Mouse (Mus musculus) hindbrain, embryonic 14.5 days (tissue): ENCODE measurements around the gene Hnrnpul1. TPM values are rescaled to one million over a fixed set of nuclear protein-coding genes. Genes with fewer than 3 reads are reported as not detected.

Source experiments
- ATAC-seq: fragments of 200-750 bp; cut with Nextera tagmentation; 2 replicates; pipeline ENCODE4 v1.8.0; 2017; ENCODE audit warnings: moderate number of reproducible peaks, mild to moderate bottlenecking, moderate TSS enrichment, moderate library complexity; ENCODE audit not compliant: low FRiP score
- DNase-seq: peaks from one replicate; pipeline ENCODE4 v3.0.0-alpha.2; 2015; ENCODE audit warnings: low spot score
- H3K27ac ChIP-seq: fragments of 300-500 bp; sonication (generic); 2 replicates; pipeline ENCODE4 v1.5.1; 2014; ENCODE audit warnings: mild to moderate bottlenecking, moderate library complexity
- H3K27me3 ChIP-seq: fragments of 300-500 bp; sonication (generic); 2 replicates; pipeline ENCODE4 v1.6.1; 2014; ENCODE audit warnings: mild to moderate bottlenecking, low read length, mixed read lengths; ENCODE audit not compliant: control insufficient read depth, insufficient read depth
- H3K36me3 ChIP-seq: fragments of 300-500 bp; sonication (generic); replicated peaks from 2 replicates; pipeline ENCODE4 v1.6.1; 2014; ENCODE audit not compliant: control insufficient read depth, insufficient read depth
- H3K4me1 ChIP-seq: fragments of 300-500 bp; sonication (generic); replicated peaks from 2 replicates; pipeline ENCODE4 v1.6.1; 2014; ENCODE audit warnings: antibody characterized with exemption, low read length, mixed read lengths; ENCODE audit not compliant: control insufficient read depth, insufficient read depth
- H3K4me2 ChIP-seq: fragments of 300-500 bp; sonication (generic); replicated peaks from 2 replicates; pipeline ENCODE4 v1.6.1; 2014; ENCODE audit warnings: mild to moderate bottlenecking, moderate library complexity
- H3K4me3 ChIP-seq: fragments of 300-500 bp; sonication (generic); replicated peaks from 2 replicates; pipeline ENCODE4 v1.5.1; 2014; ENCODE audit warnings: mild to moderate bottlenecking, low read length
- H3K9ac ChIP-seq: fragments of 300-500 bp; sonication (generic); 2 replicates; pipeline ENCODE4 v1.6.1; 2014
- H3K9me3 ChIP-seq: fragments of 300-500 bp; sonication (generic); 2 replicates; pipeline ENCODE4 v1.6.1; 2016; ENCODE audit warnings: low read length; ENCODE audit not compliant: control insufficient read depth
- WGBS: fragments of 180-500 bp; shearing (Covaris S2); extraction: QIAGEN DNeasy Blood & Tissue Kit; methylation state at CpG from one replicate; pipeline ENCODE4 v1.1.7; 2014; 5-methylcytosine and 5-hydroxymethylcytosine counted together
- polyA plus RNA-seq: library from polyadenylated mRNA; unstranded; fragments of >200 nt; fragmentation: Nextera tagmentation; extraction: Ambion mirVana; gene quantifications from 2 replicates; pipeline ENCODE4 v1.2.1, GENCODE M21; 2014

The Hnrnpul1 gene
- polyA plus RNA-seq, 1 experiment from 2014 or later = 54.7 TPM

GRCm38 (mm10) chr7:25672442-25672841, 82.1 kb downstream of the Hnrnpul1 start:
- DNase-seq (no peak), ATAC-seq (no peak)

GRCm38 (mm10) chr7:25671686-25672085, 82.9 kb downstream of the Hnrnpul1 start:
- 81% methylated on average over 2 of the region's 2 CpGs for WGBS
- H3K9me3 ChIP-seq = no peaks in the 10 kb centered on the region
- peaks cover 29% of the 10 kb centered on the region for H3K27me3 ChIP-seq
- DNase-seq (no peak), ATAC-seq (no peak)
- H3K4me2 ChIP-seq = no peak overlapping the region
- no peak overlapping the region for H3K4me3 ChIP-seq
- H3K27ac ChIP-seq = no peak overlapping the region
- H3K9ac ChIP-seq = no peak overlapping the region
- H3K36me3 ChIP-seq = peaks cover 25% of the 10 kb centered on the region
- H3K4me1 ChIP-seq = peaks cover 6% of the 10 kb centered on the region; the same call in 1 of the 2 replicates

More at GRCm38 (mm10) chr7:25672442-25672841, 82.1 kb downstream of the Hnrnpul1 start:
- H3K27ac ChIP-seq = no peak overlapping the region
- H3K27me3 ChIP-seq = peaks cover 29% of the 10 kb centered on the region
- 52% methylated on average over 4 of the region's 4 CpGs for WGBS
- H3K4me3 ChIP-seq = no peak overlapping the region
- H3K9me3 ChIP-seq = no peaks in the 10 kb centered on the region
- H3K4me1 ChIP-seq = peaks cover 6% of the 10 kb centered on the region; the same call in 1 of the 2 replicates
- H3K9ac ChIP-seq = no peak overlapping the region
- peaks cover 21% of the 10 kb centered on the region for H3K36me3 ChIP-seq
- no peak overlapping the region for H3K4me2 ChIP-seq

Other genes with a start within 250 kb of the Hnrnpul1 start
- 0.21 TPM in 1 of 2 replicates, not detected in the other for gene Ceacam2, start 214.9 kb downstream of the Hnrnpul1 start, polyA plus RNA-seq
- not detected in 2 replicates for gene Erich4, start 138.9 kb downstream of the Hnrnpul1 start, polyA plus RNA-seq
- 43.3 and 43.8 TPM in 2 replicates for gene Dmac2, start 135.3 kb downstream of the Hnrnpul1 start, polyA plus RNA-seq
- gene B3gnt8, start 128.1 kb downstream of the Hnrnpul1 start, polyA plus RNA-seq = 0.27 and 0.43 TPM in 2 replicates
- gene Bckdha, start 95.8 kb downstream of the Hnrnpul1 start, polyA plus RNA-seq = 33.0 and 37.3 TPM in 2 replicates
- 31.5 and 39.7 TPM in 2 replicates for gene Exosc5, start 95.6 kb downstream of the Hnrnpul1 start, polyA plus RNA-seq
- 54.1 and 64.8 TPM in 2 replicates for gene Tmem91, start 79.6 kb downstream of the Hnrnpul1 start, polyA plus RNA-seq
- gene B9d2, start 74.0 kb downstream of the Hnrnpul1 start, polyA plus RNA-seq = 41.8 and 42.7 TPM in 2 replicates
- 0.82 and 1.1 TPM in 2 replicates for gene Tgfb1, start 67.8 kb downstream of the Hnrnpul1 start, polyA plus RNA-seq
- gene Ccdc97, start 35.7 kb downstream of the Hnrnpul1 start, polyA plus RNA-seq = 41.9 and 43.5 TPM in 2 replicates
- gene Axl, start 33.9 kb upstream of the Hnrnpul1 start, polyA plus RNA-seq = 16.8 and 20.6 TPM in 2 replicates
- gene Cyp2s1, start 62.2 kb upstream of the Hnrnpul1 start, polyA plus RNA-seq = 1.6 and 2.2 TPM in 2 replicates
- gene Cyp2b10, start 142.9 kb upstream of the Hnrnpul1 start, polyA plus RNA-seq = not detected in 2 replicates